Mouse (Mus musculus): ENCODE measurements around the gene Tedc2.

The Tedc2 gene

DNA sequence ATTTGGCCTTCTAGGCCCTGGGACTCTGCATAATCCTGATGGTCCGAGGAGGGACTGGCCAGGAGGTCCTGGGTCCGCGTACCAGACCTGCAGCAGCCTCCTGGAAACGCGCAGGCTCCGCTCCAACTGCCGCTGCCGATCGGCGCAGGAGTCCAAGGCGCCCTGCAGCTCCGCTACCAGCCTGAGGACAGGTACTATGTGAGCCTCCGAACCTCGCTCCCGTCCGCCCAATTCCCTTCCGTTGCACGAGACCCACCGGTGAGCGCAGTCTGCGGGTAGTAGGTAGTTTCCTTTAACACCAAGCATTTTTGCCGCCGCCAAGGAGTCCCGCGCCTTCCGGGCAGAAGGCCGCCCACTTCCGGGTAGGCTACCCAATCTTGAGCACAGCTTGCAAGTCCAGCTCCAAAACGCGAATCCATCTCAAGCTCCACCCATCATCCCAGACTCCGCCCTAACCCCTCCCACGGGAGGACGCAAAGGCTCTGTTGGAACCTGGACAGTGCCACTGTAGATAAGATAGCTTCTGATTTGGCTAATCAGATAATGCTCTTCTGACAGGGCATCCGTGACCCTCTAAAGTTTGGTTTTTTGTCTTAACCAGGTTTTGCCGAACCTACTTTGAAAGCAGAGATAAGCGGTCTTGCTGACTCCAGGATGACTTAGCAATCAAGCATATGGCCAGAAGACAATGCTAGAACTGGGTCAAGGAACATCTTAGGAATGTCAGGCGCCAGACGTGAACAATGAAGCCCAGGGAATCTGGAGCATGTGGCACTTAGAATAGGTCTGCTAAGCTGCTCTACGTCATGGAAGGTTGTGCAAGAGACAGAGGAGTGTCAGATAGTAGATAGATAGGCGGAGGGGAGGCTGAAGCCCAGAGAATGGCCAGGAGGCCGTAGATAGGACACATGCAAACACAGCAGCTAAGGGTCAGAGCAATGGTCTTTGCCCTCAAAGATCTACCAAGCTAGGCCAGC, at the start of gene Tedc2:
Gene Tedc2 (minus strand): TSS at position 417 of the 977 bp plus-strand sequence.
- peak; percentile 65 for DNase-seq (ENCODE audit: low spot score)

DNA sequence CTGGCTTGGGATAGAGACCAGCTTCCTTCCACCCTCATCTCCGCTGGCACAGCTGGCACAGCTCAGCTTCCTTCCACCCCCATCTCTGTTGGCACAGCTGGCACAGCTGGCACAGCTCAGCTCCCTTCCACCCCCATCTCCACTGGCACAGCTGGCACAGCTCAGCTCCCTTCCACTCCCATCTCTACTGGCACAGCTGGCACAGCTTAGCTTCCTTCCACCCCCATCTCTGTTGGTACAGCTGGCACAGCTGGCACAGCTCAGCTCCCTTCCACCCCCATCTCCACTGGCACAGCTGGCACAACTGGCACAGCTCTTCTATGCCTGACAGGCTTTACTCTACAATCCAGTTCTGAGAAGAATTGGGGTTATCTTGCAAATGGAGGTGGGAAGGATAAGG, 46.5 kb upstream of the Tedc2 start:
- no peak for DNase-seq (ENCODE audit: low spot score)

DNA sequence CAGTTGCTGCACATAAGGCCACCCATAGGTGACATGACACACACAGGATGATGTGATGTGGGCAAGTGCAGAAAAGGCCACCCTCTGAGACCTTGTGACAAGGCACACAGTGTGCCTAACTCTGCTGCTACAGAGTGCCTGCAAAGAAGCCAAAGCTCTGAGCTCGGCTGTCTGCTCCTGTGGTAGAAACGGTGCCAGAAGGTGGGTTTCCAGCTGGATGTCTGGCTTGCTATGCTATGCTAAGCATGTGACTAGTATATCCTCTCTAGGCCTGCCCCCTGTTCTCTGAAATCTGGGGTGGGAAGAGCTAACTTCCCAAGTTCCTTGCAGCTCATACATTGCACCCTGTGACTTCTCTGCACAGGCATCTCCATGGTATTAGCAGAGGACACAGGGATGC, 44.1 kb upstream of the Tedc2 start:
- no peak for DNase-seq (ENCODE audit: low spot score)

DNA sequence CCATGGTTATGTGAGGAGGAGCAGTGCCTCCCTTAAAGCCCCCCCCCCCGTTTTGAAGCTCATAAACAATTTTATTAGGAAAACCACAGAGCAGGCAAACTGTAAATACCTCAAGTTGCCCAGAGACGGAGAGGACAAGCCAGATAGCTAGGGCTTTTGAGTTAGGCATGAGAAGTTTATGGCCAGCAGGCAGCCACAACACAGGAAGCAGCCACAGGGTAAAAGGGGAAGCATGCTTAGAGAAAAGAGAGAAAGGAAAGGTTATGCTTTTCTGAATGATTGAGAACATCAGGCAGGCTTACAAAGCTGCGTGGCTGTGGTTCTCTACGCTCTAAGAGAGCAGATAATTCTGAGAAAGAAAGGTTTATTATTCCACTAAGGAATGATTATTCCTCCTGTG, 39.9 kb upstream of the Tedc2 start:
- DNase-seq (ENCODE audit: low spot score) = no peak

DNA sequence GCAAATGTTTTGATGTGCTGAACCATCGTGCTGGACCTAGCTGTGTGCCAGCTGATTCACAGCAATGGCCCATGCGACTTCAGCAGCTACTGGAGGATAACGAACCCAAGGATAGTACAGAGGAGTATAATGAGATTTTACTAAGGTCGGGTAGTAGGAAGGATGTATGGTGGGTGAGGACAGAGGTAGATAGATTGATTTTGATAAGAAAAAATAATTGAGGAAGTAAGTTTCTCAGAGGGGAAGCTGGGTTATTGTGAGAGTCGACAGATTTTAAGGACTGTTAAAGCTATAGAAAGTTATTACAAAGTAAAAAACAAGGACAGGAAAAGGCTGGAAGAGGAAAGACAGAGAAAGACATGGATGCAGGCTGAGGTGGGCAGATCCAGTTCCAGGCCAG, 39.1 kb upstream of the Tedc2 start:
- no peak for DNase-seq (ENCODE audit: low spot score)

DNA sequence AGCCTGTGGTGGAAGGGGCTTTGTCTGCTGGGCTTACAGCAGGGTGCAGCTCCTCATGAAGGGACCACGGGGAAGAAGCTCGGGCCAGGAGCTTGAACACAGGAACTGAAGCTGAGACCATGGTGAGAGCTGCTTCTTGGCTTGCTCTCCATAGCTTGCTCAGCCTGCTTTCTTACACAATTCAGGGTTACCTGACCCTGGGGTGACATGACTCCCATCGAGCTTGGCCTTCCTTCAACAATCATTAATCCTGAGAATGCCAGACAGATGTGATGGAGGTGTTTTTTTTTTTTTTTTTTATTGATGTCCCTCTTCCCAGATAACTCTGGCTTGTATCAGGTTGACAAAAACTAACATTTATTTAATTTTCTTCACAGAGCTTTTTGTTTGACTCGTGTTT, 38.3 kb upstream of the Tedc2 start:
- no peak for DNase-seq (ENCODE audit: low spot score)

DNA sequence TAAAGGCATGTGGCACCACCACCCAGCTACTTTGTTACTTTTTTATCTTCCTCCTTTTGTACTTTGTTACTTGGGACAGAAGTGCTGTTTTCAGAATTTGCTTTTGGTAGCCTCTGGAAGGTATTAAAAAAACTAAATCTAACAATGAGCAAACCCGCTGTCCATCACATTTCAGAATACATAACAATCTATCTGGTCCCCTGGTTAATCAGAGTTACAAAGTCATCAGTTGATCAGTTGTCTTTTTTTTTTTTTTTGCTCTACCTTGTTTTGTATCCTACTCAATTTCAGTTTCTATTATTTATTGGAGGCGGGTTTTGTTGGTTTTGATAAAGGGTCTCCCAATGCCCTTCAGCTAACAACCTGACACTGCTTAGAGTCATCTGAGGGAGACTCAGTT, 31.7 kb upstream of the Tedc2 start:
- DNase-seq (ENCODE audit: low spot score) = no peak

DNA sequence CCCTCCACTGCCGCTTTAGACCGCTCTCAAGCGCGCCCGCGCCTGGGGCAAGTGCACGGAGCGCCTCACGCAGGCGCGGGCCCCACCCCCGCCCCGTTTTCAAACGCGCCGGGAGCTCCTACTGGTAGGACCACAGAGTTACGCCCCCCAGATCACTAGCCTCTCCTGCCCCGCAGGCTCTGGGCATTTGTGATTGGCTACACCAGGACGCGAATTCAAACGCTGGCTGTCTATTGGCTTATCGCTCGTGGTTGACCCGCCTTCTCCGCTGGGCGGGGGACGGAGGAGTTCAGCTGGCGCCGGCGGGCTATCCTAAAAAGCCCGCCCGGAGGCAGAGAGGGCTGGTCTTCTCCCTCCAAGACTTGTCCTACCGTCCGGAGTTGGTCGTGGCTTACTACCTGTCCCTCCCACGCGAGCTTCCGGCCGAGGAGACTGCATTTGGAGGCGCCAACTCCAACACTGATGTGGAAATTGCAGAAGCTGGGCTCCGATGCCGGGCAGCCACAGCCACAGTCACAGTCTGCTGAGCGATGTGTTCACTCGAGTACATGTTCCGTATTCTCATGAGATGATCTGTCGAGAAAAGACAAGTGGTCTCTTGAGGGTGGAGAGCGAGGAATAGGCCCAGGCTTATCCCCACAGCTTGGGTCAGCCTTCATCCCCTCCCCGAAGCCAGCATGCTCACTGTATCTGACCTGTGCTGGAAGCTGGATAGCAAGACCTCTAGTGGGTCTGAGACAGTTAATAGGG, 30.8 kb upstream of the Tedc2 start, which contains the start of gene Ccnf:
Gene Ccnf (minus strand): TSS at position 165 of the 750 bp plus-strand sequence.
- DNase-seq (ENCODE audit: low spot score) = peak; percentile 90

DNA sequence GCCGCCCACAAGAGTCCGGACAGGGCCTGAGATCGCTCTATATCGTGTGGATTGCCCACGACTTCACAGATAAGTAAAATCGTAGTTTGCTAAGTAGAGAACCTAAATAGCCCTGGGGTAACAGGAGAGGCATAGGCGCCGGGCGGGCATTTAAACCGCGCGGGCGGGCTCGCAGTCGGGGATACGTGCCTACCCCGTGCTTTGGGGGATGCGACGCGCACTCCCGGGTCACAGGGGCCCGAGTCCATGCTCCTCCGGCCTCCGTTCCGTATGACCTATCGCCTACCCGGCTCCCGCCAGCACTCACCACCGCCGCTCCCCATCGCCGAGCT, 30.3 kb upstream of the Tedc2 start:
- no peak for DNase-seq (ENCODE audit: low spot score)

DNA sequence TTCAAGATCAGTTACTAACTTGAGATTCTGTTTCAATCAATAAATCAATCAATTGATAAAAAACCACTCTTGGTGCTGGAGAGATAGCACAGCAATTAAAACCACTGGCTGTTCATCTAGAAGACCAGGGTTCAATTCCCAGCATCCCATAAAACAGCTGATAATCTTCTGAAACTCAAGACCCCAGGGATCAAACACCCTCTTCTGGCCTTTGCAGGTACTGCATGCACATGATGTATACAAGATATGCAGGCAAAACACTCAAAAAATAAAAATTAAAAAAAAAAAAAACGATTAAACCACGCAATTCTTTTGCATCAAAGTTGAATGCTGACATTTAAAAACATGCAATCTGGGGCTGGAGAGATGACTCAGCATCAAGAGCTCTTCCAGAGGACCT, 28.0 kb upstream of the Tedc2 start:
- no peak for DNase-seq (ENCODE audit: low spot score)

DNA sequence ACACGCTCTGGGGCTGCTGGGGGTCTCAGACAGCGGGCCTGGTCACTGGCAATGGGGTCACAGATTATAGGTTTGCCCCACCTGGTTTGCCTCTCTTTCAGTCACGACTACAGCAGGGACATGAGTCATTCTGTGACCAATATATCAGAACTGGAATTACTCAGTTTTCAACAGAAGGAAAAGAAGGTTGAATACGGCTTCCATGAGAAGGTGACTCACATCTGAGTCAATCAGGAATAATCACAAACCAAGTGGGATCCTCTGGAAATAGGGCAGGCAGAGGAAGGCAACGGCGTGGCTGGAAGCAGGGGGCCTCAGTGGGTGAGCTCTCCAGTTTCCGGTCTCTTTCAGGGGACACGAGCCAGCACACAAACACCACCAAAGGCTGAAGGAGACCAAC, 23.4 kb upstream of the Tedc2 start:
- no peak for DNase-seq (ENCODE audit: low spot score)

DNA sequence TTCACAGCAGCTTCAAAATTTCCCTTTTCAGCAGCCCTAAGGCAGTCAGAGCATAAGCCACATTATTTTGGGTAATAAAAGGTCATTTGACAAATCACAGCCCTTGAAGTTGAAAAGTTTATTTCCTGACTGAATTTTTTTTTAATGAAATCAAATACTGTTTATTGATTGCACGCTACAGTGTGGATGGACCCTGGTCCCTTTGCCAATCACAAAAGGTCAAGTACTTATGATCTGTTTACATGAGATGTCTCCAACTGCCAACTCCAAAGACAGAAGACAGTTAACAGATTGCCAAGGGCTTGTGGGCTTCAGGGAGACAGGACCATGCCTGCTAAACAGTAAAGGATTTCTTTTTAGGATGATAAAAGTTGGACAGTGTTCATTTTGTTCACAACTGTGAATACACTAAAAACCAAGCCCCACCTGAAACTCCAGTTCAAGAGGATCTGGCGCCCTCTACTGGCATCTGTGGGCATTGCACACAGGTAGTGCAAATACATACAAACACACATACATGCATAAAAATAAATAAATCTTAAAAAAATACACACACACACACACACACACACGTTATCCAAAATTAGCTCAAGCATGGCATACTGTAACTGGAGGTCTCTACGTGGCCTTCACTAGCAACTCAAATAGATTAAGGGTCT, 22.8 kb upstream of the Tedc2 start:
- no peak for DNase-seq (ENCODE audit: low spot score)

DNA sequence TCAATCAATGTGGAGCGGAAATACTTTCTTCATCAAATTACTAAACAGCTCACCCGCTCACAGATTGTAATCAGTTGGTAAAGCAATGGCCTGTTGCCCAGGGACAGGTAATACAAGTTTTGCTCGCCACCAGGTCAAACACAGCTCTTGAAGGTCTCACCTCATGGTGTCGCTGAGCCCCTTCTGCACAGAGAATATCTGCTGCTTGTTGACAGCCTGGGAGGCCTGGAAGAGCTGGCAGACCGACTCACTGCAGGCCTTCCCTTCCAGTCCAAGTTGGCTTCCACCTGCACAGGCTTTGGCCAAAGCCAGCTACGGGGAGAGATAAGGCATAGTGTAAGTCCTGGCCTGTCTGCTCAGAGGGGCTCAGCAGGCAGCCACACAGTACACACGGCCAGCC, 16.3 kb upstream of the Tedc2 start:
- DNase-seq (ENCODE audit: low spot score) = no peak

DNA sequence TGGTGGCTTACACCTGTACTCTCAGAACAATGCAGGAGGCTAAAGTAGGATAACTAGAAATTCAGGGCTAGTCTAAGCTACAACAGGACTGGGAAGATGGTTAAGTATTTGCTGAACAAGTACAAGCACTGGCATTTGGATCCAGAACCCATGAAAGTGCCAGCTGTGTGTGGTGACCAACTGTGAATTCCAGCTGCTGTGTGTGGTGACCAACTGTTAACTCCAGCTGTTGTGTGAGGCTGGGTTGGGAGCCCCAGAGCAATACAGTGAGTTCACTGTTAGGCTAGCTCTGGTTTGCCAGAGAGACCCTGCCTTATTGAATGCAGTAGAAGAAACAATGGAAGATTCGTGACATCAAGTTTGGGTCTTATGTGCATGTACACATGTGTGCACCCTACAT, 15.8 kb upstream of the Tedc2 start:
- DNase-seq (ENCODE audit: low spot score) = no peak

DNA sequence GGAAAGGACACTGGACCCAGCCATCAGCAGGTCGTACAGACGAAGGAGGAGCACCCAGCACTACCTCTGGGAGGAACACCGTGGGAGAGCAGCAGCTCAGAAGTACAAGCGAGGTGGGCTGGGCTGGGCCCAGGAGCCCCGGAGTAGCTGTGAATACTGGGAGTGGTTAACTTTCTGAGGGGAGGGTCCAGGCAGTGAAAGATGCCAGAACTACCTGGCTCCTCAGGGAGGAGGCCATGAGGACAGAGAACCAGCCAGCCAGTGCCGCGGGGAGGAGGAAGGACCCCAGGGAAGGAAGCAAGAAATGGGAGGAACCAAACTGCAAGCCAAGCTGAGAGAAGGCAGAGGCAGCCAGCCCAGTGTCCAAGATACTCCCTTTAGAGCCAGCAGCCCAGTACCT, 7.3 kb upstream of the Tedc2 start:
- DNase-seq (ENCODE audit: low spot score) = no peak

DNA sequence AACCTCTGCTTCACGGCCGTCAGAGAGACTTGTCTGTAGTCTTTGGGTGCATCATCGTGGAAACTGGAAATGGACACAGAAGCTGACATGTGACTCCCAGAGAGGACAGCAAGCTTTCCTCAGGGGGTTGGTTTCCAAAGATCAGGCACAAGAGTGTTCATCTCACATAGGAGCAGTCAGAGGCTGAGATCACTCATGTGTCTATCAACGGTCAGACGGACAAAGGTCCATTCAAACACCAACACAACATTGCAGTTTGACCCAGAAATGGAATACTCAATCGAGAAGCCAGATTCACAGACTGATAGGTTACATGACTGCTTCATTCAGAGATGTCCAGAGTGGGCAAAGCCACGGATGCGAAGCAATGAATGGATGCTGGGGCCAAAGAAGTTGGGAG, 6.1 kb upstream of the Tedc2 start:
- no peak for DNase-seq (ENCODE audit: low spot score)

DNA sequence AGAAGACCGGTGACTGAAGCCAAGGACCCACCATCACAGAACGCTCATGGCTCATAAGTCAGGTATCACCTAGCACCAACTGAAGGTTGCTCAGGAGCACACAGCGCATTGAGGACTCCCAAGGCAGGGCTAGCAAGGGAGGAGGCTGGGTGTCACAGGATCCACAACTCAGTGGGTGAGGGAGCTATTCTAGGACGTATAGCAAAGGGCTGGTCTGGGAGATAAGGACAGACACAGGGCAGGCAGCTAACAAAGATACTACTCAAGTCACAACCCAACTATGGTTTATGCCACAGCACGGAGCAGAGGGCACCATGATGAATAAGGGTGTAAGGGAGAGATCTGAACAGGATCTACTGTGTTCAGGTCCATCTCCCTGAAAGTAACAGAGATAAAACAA, 5.2 kb upstream of the Tedc2 start:
- no peak for DNase-seq (ENCODE audit: low spot score)

DNA sequence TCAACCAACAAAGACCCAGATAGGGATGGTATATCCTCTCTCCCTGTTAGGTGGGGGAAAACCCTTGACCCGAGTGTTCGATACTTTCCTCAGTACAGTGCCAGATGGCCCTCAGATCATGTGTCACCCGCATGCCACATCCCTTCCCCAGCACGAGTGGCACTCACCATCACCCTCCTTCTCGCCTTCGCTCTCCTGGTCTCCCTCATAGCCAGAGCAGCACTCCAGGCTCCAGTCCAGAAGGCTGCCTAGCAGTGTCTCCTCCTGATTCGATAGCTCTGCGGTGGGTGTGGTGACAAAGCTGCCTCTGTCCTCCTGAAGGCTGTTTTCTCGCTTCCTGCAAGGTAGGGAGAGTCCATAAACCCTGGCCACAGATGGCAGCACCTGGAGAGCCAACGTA, 4.1 kb upstream of the Tedc2 start:
- no peak for DNase-seq (ENCODE audit: low spot score)

DNA sequence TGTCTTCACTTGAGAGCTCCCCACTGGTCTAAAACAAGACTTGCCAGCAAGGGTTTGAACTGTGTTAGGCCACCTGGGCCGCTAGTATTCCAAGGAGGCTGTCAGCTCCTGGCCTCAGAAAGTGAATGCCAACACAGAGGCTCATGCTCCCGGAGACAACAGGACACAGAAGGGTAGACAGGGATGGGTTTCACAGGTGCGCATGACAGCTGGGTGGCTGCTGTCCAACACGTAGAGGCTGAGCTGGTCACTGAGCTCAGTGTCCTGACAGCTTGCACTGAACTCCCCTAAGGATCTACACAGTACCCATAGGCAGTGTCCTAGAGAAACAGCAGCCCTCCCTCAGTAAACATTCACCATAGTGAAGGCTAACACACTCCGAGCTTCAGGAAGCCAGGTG, 2.9 kb upstream of the Tedc2 start:
- no peak for DNase-seq (ENCODE audit: low spot score)

DNA sequence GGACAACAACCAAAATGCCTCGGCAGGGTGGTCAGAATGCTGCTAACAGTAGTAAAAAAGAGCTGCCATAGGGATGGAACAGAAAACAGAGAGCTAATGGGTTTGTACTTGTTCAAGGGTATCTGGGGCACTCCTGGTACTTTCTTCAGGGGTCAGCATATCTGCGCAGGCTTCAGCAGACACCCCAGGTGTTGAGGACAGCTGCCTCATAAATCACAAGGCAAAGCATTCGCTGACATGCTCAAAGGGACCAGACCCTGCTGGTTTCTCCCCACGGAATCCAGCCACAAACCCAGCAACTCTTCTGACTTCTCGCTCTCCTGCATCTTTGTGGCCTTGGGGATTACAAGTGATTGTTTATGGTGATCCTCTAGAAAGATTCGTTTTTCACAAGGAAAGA, 2.0 kb upstream of the Tedc2 start:
- DNase-seq (ENCODE audit: low spot score) = no peak

DNA sequence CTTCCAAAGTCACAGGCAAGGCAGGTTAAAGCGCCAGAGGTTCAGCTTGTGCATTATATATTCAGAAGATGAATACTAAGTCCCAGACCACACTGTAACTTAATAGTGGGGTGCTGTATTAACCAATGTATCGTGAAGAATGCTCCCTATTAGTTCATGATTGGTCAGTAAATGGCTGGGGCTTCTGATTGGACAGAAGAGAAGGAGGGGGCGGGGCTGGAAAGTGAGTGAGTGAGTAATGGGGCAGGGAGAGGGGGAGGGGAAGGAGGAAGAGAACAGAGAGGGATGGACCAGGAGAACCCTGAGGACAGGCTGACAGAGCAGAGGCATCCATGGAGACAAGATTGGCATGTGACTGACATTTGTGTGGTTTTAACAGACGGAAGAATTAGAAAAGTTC, 3.8 kb downstream of the Tedc2 start:
- no peak for DNase-seq (ENCODE audit: low spot score)

DNA sequence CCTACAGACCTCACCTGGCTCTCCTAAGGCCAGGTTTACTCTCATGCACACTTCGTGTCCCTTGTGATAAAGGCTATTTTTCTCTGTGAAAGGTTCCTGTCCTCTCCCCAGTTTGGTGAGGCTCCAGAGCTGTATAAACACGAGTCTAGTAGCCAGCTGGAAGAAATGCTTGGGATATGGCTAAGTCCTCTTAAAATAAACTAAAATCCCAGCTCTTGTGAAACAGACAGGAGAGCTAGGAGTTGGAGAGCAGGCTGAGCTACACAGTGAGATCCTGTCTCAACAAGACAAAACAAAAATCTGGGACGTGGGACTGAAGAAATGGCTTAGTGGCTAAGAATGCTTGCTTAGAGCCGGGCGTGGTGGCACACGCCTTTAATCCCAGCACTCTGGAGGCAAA, 7.5 kb downstream of the Tedc2 start:
- no peak for DNase-seq (ENCODE audit: low spot score)

DNA sequence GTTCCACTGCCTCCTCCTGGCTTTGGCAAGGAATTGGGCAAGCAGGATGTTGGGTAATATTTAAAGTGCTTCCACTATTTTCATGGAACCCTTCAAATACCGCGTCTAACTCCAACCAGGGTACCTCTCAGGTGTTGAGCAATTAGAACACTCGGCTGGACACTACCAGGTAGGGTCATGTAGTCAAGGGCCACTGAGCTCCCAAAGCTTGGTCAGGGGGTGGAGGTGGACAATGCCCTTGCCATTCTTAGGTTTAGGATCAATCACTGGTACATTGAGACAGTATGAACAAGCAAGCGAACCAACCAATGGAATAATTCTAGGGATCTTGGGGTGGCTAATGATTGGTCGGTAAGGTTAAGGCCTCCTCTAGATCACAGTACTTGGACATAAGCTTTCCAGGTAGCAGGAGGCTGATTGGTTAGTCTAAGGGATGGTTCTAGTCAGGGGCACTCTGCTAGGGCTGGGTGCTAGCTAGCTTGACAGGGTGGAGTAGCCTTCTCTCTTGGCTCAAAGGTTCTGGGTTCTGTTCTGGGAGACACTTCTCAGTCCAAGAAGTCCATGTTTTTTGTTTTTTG, 8.1 kb downstream of the Tedc2 start:
- no peak for DNase-seq (ENCODE audit: low spot score)

Data from ovary, postnatal 10 days (tissue).